13 mouse cellular contexts compared by ENCODE assay signal in genomic region chr14:122485635-122486181, GRCm38 (mm10). TPM values are rescaled to one million over a fixed set of nuclear protein-coding genes. Genes with fewer than 3 reads are reported as not detected.
DNase-seq lines count a peak whose midpoint lies in the region; ATAC-seq and TF ChIP-seq lines count a peak whose summit lies in the region.
"Had no signal": no experiment of that assay in that cellular context is flagged by ENCODE, and none has a peak within 500 bp of the region (broad histone marks: within the 10 kb centered on the region; RNA-seq: fewer than 3 reads in every experiment).

No protein-coding gene starts in this region.

- H3K27ac ChIP-seq in left cerebral cortex, adult 2 months = peak overlapping the region; percentile 65
- no peak overlapping the region for H3K27ac ChIP-seq in forebrain, postnatal 0 days (ENCODE audit: low read depth, low read length)

- peaks cover 61% of the 10 kb centered on the region for H3K27me3 ChIP-seq in forebrain, postnatal 0 days (ENCODE audit: insufficient read depth, low read length)

- H3K4me3 ChIP-seq in left cerebral cortex, adult 2 months = no peak overlapping the region
- no peak overlapping the region for H3K4me3 ChIP-seq in forebrain, postnatal 0 days (ENCODE audit: low read depth, low read length)

- no peak for DNase-seq in left cerebral cortex, adult 2 months (ENCODE audit: extremely low spot score in 1 of 2, low spot score in 2 of 2)
- DNase-seq in left cerebral cortex, postnatal 4 days = no peak
- peak; percentile 46 for DNase-seq in forebrain, postnatal 0 days
- peak; percentile 50 for DNase-seq in retina, postnatal 1 day
- DNase-seq in left cerebral cortex, postnatal 14 days (ENCODE audit: low spot score in 2 of 2) = no peak
- no peak for DNase-seq in spleen, postnatal 36 days (ENCODE audit: low spot score in 2 of 2)
- DNase-seq in ovary, postnatal 14 days (ENCODE audit: low spot score) = no peak
- DNase-seq: layer of hippocampus, adult 9-11 months had no signal

- ATAC-seq in forebrain, postnatal 0 days = no peak
- 0 out of 2 replicates have a peak, but pooled peaks have one; percentile 12 for ATAC-seq in megakaryocyte, adult 5-6 weeks (ENCODE audit: poor library complexity, severe bottlenecking)

- no peaks in the 10 kb centered on the region for H3K9me3 ChIP-seq in forebrain, postnatal 0 days (ENCODE audit: low read length)

- TF ChIP-seq CTCF in left cerebral cortex, adult 2 months (IDR thresholded peaks at IDR 0.05) = no peak
- no peak for TF ChIP-seq CTCF in forebrain, postnatal 0 days (IDR thresholded peaks at IDR 0.05; ENCODE audit: low read depth)

- 27% methylated on average over 12 of the region's 12 CpGs for WGBS in forebrain, postnatal 0 days

- intact Hi-C loops in left cerebral cortex, adult 2 months (cut with DNase I) = no loop called here
- intact Hi-C loops in left cerebral cortex, postnatal 4 days (cut with DNase I) = no loop called here
- intact Hi-C loops in left cerebral cortex, postnatal 14 days (cut with DNase I) = loop anchor here (5.0 kb wide), 1 partner anchor 392 kb away; no protein-coding TSS in a partner anchor

- H3K4me2 ChIP-seq in forebrain, postnatal 0 days (ENCODE audit: low read depth) = peak overlapping the region; percentile 33

- no peaks in the 10 kb centered on the region for H3K4me1 ChIP-seq in forebrain, postnatal 0 days (ENCODE audit: insufficient read depth)

- no peaks in the 10 kb centered on the region for H3K36me3 ChIP-seq in forebrain, postnatal 0 days (ENCODE audit: insufficient read depth)

- H3K9ac ChIP-seq in forebrain, postnatal 0 days = no peak overlapping the region

RNA-seq across cellular contexts. Expression of gene Gm10837, which starts 4.7 kb away (rescaled TPM):
- not detected for total RNA-seq in left cerebral cortex, adult 2 months (2021)
- total RNA-seq in left cerebral cortex, postnatal 4 days (2021) = under 1 TPM in 1 of 2 experiments, not detected in 1; 0.40 TPM
- 0.15 and 1.0 TPM in 2 replicates for total RNA-seq in forebrain, postnatal 0 days (2014; rRNA removed)
- 0.23 TPM in 1 of 2 replicates, not detected in the other for polyA plus RNA-seq in forebrain, postnatal 0 days (2015; fragmentation: Nextera tagmentation; extraction: Ambion mirVana)
- total RNA-seq in megakaryocyte, adult 5-6 weeks (2015) = not detected in 2 replicates
- not detected in 2 replicates for total RNA-seq in megakaryocyte, adult 5-6 weeks (2017)
- under 1 TPM in 1 of 2 experiments, not detected in 1; 0.31 TPM for total RNA-seq in left cerebral cortex, postnatal 14 days (2021)
- total RNA-seq: gastrocnemius, adult 18-20 months; hematopoietic stem cell, adult 5-6 weeks had no signal
- polyA plus RNA-seq: lung, embryonic 16.5 days; stomach, embryonic 16.5 days had no signal

RNA-seq across cellular contexts. Expression of gene Zic2, which starts 10.5 kb away (rescaled TPM):
- total RNA-seq in left cerebral cortex, adult 2 months (2021) = 10 to 100 TPM; 17.4 to 18.3 TPM
- 10 to 100 TPM; 22.4 to 24.1 TPM for total RNA-seq in left cerebral cortex, postnatal 4 days (2021)
- total RNA-seq in forebrain, postnatal 0 days (2014; rRNA removed) = 44.9 and 105 TPM in 2 replicates
- polyA plus RNA-seq in forebrain, postnatal 0 days (2015; fragmentation: Nextera tagmentation; extraction: Ambion mirVana) = 9.6 and 16.3 TPM in 2 replicates
- not detected in 2 replicates for total RNA-seq in megakaryocyte, adult 5-6 weeks (2015)
- not detected in 2 replicates for total RNA-seq in megakaryocyte, adult 5-6 weeks (2017)
- total RNA-seq in left cerebral cortex, postnatal 14 days (2021) = 10 to 100 TPM; 20.1 to 22.1 TPM
- total RNA-seq: gastrocnemius, adult 18-20 months; hematopoietic stem cell, adult 5-6 weeks had no signal
- polyA plus RNA-seq: lung, embryonic 16.5 days; stomach, embryonic 16.5 days had no signal

RNA-seq across cellular contexts. Expression of gene Zic5, which starts 20.2 kb away (rescaled TPM):
- total RNA-seq in left cerebral cortex, adult 2 months (2021) = 1 to 10 TPM; 4.1 to 4.8 TPM
- 1 to 10 TPM; 3.9 to 5.1 TPM for total RNA-seq in left cerebral cortex, postnatal 4 days (2021)
- 13.9 and 22.8 TPM in 2 replicates for total RNA-seq in forebrain, postnatal 0 days (2014; rRNA removed)
- polyA plus RNA-seq in forebrain, postnatal 0 days (2015; fragmentation: Nextera tagmentation; extraction: Ambion mirVana) = 5.1 and 13.8 TPM in 2 replicates
- total RNA-seq in megakaryocyte, adult 5-6 weeks (2015) = not detected in 2 replicates
- not detected in 2 replicates for total RNA-seq in megakaryocyte, adult 5-6 weeks (2017)
- 1 to 10 TPM; 3.2 to 4.7 TPM for total RNA-seq in left cerebral cortex, postnatal 14 days (2021)
- total RNA-seq: gastrocnemius, adult 18-20 months; hematopoietic stem cell, adult 5-6 weeks had no signal
- polyA plus RNA-seq: lung, embryonic 16.5 days; stomach, embryonic 16.5 days had no signal

RNA-seq across cellular contexts. Expression of gene Gm5089, which starts 34.8 kb away (rescaled TPM):
- total RNA-seq in left cerebral cortex, adult 2 months (2021) = under 1 TPM; 0.28 to 0.34 TPM
- total RNA-seq in left cerebral cortex, postnatal 4 days (2021) = under 1 TPM; 0.28 to 0.50 TPM
- 0.33 and 0.38 TPM in 2 replicates for total RNA-seq in forebrain, postnatal 0 days (2014; rRNA removed)
- polyA plus RNA-seq in forebrain, postnatal 0 days (2015; fragmentation: Nextera tagmentation; extraction: Ambion mirVana) = 0.12 TPM in 1 of 2 replicates, not detected in the other
- not detected in 2 replicates for total RNA-seq in megakaryocyte, adult 5-6 weeks (2015)
- total RNA-seq in megakaryocyte, adult 5-6 weeks (2017) = not detected in 2 replicates
- total RNA-seq in left cerebral cortex, postnatal 14 days (2021) = under 1 TPM in 1 of 2 experiments, not detected in 1; 0.18 TPM
- total RNA-seq: gastrocnemius, adult 18-20 months; hematopoietic stem cell, adult 5-6 weeks had no signal
- polyA plus RNA-seq: lung, embryonic 16.5 days; stomach, embryonic 16.5 days had no signal

RNA-seq across cellular contexts. Expression of gene Pcca, which starts 48.4 kb away (rescaled TPM):
- 10 to 100 TPM; 30.2 to 36.2 TPM for total RNA-seq in left cerebral cortex, adult 2 months (2021)
- total RNA-seq in left cerebral cortex, postnatal 4 days (2021) = 10 to 100 TPM; 26.1 to 29.5 TPM
- 11.9 and 12.4 TPM in 2 replicates for total RNA-seq in forebrain, postnatal 0 days (2014; rRNA removed)
- 23.8 and 29.4 TPM in 2 replicates for polyA plus RNA-seq in forebrain, postnatal 0 days (2015; fragmentation: Nextera tagmentation; extraction: Ambion mirVana)
- 25.3 and 27.3 TPM in 2 replicates for total RNA-seq in megakaryocyte, adult 5-6 weeks (2015)
- total RNA-seq in megakaryocyte, adult 5-6 weeks (2017) = 22.8 and 25.4 TPM in 2 replicates
- total RNA-seq in left cerebral cortex, postnatal 14 days (2021) = 10 to 100 TPM; 30.2 to 34.4 TPM

Comparison
In these comparisons a context has a peak if more than half of its experiments do, and no peak if none do; other contexts are left out.
1. DNase-seq: peak in forebrain, postnatal 0 days (single experiment) and retina, postnatal 1 day (single experiment); none in left cerebral cortex, adult 2 months (0 of 2), left cerebral cortex, postnatal 4 days (single experiment), left cerebral cortex, postnatal 14 days (0 of 2), spleen, postnatal 36 days (0 of 2) and ovary, postnatal 14 days (single experiment).
2. RNA of gene Zic2, which starts 10.5 kb away (total RNA-seq): 44.9 to 105 TPM in forebrain, postnatal 0 days, 22.4 to 24.1 TPM in left cerebral cortex, postnatal 4 days, 20.1 to 22.1 TPM in left cerebral cortex, postnatal 14 days and 17.4 to 18.3 TPM in left cerebral cortex, adult 2 months; not detected in megakaryocyte, adult 5-6 weeks; every median in the first group is over 10 times any median in the second.
3. RNA of gene Zic5, which starts 20.2 kb away (total RNA-seq): 13.9 to 22.8 TPM in forebrain, postnatal 0 days, 3.9 to 5.1 TPM in left cerebral cortex, postnatal 4 days, 4.1 to 4.8 TPM in left cerebral cortex, adult 2 months and 3.2 to 4.7 TPM in left cerebral cortex, postnatal 14 days; not detected in megakaryocyte, adult 5-6 weeks; every median in the first group is over 4 times any median in the second.